Mouse (Mus musculus) B cell, adult 67 days (primary cell): ENCODE data around the gene Pianp. TPM values are rescaled to one million over a fixed set of nuclear protein-coding genes. Genes with fewer than 3 reads are reported as not detected.

Source experiments
- total RNA-seq, 2 experiments: library from RNA; stranded (reverse); gene quantifications; 4 replicates each; pipeline ENCODE4 v1.2.4; 2023

Gene Pianp
- under 1 TPM; 0.27 to 0.55 TPM for total RNA-seq

GRCm38 (mm10) chr6:124996551-124997501 is at the start of gene Pianp:
TSS of gene Pianp (plus strand) at chr6:124996694.

GRCm38 (mm10) chr6:124965088-124965719 is 31.3 kb upstream of the Pianp start, which contains the start of gene Cops7a:
TSS of gene Cops7a (minus strand) at chr6:124965538.

GRCm38 (mm10) chr6:125009129-125009180 is 12.5 kb downstream of the Pianp start, which contains the start of gene Zfp384:
TSS of gene Zfp384 (plus strand) at chr6:125009145.

GRCm38 (mm10) chr6:125039533-125040153 is 43.1 kb downstream of the Pianp start, which contains the start of gene Ing4:
TSS of gene Ing4 (plus strand) at chr6:125039760.

GRCm38 (mm10) chr6:125049678-125050077 is 53.2 kb downstream of the Pianp start, which contains the start of gene Acrbp:
TSS of gene Acrbp (plus strand) at chr6:125049689.

Other genes starting within 250 kb of the Pianp start
- gene Gm45234, start 240.7 kb upstream of the Pianp start, total RNA-seq = not detected
- gene Atn1, start 240.2 kb upstream of the Pianp start, total RNA-seq = 10 to 100 TPM; 25.7 to 42.9 TPM
- 1 to 10 TPM in 1 of 2 experiments, under 1 TPM in 1; 0.95 to 1.9 TPM for gene Eno2, start 227.0 kb upstream of the Pianp start, total RNA-seq
- 1 to 10 TPM; 3.1 to 7.8 TPM for gene Lrrc23, start 217.0 kb upstream of the Pianp start, total RNA-seq
- 1 to 10 TPM; 7.1 to 8.9 TPM for gene Spsb2, start 188.0 kb upstream of the Pianp start, total RNA-seq
- 10 to 100 TPM; 54.5 to 58.7 TPM for gene Tpi1, start 182.4 kb upstream of the Pianp start, total RNA-seq
- 10 to 100 TPM; 84.4 to 95.0 TPM for gene Usp5, start 167.2 kb upstream of the Pianp start, total RNA-seq
- 1 to 10 TPM; 1.8 to 4.2 TPM for gene Cdca3, start 167.1 kb upstream of the Pianp start, total RNA-seq
- under 1 TPM in 1 of 2 experiments, not detected in 1; 0.30 TPM for gene Gnb3, start 156.4 kb upstream of the Pianp start, total RNA-seq
- gene P3h3, start 138.9 kb upstream of the Pianp start, total RNA-seq = not detected
- under 1 TPM; 0.15 to 0.47 TPM for gene Gpr162, start 132.7 kb upstream of the Pianp start, total RNA-seq
- gene Cd4, start 108.5 kb upstream of the Pianp start, total RNA-seq = under 1 TPM; 0.36 to 0.61 TPM
- gene Lag3, start 85.0 kb upstream of the Pianp start, total RNA-seq = under 1 TPM; 0.27 to 0.44 TPM
- 10 to 100 TPM; 40.0 to 57.1 TPM for gene Ptms, start 76.6 kb upstream of the Pianp start, total RNA-seq
- gene Mlf2, start 65.3 kb upstream of the Pianp start, total RNA-seq = 100 to 1,000 TPM; 103 to 117 TPM
- 10 to 100 TPM; 56.3 to 59.5 TPM for gene Cops7a, start 31.2 kb upstream of the Pianp start, total RNA-seq
- gene Zfp384, start 12.5 kb downstream of the Pianp start, total RNA-seq = 100 to 1,000 TPM in 1 of 2 experiments, 10 to 100 TPM in 1; 96.6 to 114 TPM
- gene Ing4, start 43.1 kb downstream of the Pianp start, total RNA-seq = 100 to 1,000 TPM in 1 of 2 experiments, 10 to 100 TPM in 1; 97.1 to 108 TPM
- 10 to 100 TPM; 19.3 to 21.8 TPM for gene Acrbp, start 53.0 kb downstream of the Pianp start, total RNA-seq
- gene Lpar5, start 71.2 kb downstream of the Pianp start, total RNA-seq = 10 to 100 TPM; 20.3 to 22.2 TPM
- gene Chd4, start 99.3 kb downstream of the Pianp start, total RNA-seq = 100 to 1,000 TPM; 359 to 376 TPM
- gene Nop2, start 135.2 kb downstream of the Pianp start, total RNA-seq = 10 to 100 TPM; 36.5 to 40.2 TPM
- 10 to 100 TPM; 40.3 to 48.0 TPM for gene Iffo1, start 148.5 kb downstream of the Pianp start, total RNA-seq
- gene Gapdh, start 169.8 kb downstream of the Pianp start, total RNA-seq = 100 to 1,000 TPM; 404 to 406 TPM
- gene Ncapd2, start 195.0 kb downstream of the Pianp start, total RNA-seq = 10 to 100 TPM; 48.4 to 60.1 TPM
- 10 to 100 TPM; 31.0 to 32.7 TPM for gene Mrpl51, start 195.1 kb downstream of the Pianp start, total RNA-seq
- gene Vamp1, start 218.9 kb downstream of the Pianp start, total RNA-seq = 10 to 100 TPM; 74.4 to 91.1 TPM
- gene Tapbpl, start 235.2 kb downstream of the Pianp start, total RNA-seq = 10 to 100 TPM; 27.1 to 28.1 TPM
- 1 to 10 TPM in 1 of 2 experiments, under 1 TPM in 1; 0.68 to 3.3 TPM for gene Cd27, start 240.3 kb downstream of the Pianp start, total RNA-seq